Mouse (Mus musculus): ENCODE data around the gene Dgkq.
"Not testable (repeated sequence)": the region's sequence is repeated elsewhere in the genome, so short reads cannot be mapped to it uniquely, and the experiment has no call there.

Dgkq gene

DNA sequence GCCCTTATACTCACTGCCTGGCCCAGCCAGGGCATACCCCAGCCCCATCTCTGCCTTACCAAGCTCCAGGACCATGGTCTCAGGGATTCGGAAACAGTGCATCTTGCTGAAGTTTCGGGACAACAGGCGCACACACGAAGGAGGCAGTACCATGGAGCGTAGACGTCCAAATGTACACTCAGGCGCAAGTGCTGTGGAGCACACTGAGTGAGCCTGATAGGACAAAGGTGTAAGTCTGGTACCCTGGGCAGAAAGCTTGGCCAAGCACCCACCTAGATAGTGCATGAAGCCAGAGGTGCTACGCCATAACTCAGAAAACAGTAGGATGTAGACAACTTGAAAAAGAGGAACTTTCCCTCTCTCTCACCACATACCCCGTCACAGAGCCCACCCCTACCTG, 14.1 kb downstream of the Dgkq start:
- no peak for DNase-seq (ENCODE audit: low read depth, low spot score)

DNA sequence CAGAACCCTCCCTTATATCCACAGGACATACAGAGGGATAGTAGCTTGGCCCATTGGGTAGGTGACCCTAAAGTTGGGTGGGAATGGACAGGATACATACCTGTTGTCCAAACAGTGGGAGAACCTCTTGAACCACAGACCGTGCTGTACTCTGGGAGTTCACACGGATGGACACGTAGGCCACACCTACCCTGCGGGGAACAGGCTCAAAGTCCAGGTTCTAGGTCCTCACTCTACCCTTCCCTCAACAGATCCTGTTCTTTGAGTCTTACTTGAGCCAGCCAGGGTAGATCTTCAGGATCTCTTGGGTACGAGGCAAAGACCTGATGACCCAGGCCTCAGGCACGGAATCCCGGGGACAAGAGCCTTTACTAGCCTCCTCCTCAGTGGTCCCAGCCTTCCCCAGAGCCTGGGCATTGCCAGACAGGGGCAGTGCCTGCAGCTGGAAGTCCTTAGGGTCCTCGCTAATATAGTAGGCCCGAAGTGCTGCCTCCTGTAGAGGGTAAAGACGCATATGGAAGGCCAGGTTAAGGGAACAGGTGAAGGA, 15.0 kb downstream of the Dgkq start:
- no peak for DNase-seq (ENCODE audit: low read depth, low spot score)

DNA sequence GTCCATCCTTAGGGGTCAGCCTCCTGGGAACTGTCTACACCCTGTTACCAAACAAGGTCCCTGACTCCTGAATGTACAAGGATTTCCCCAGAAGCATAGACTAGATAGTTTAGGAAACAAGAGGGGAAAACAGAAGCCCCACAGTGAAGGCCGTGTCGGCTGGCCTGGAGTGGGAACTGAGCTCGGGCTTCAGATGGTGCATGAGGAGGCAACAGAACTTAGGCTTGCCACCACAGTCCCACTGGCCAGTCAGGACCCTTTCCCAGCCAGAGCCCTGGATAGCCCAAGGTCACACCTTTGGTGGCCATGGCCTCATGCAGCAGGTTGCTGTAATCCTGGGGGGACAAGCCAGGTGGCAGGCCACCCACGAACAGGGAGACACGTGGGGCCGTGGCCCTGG, 16.1 kb downstream of the Dgkq start:
- no peak for DNase-seq (ENCODE audit: low read depth, low spot score)

DNA sequence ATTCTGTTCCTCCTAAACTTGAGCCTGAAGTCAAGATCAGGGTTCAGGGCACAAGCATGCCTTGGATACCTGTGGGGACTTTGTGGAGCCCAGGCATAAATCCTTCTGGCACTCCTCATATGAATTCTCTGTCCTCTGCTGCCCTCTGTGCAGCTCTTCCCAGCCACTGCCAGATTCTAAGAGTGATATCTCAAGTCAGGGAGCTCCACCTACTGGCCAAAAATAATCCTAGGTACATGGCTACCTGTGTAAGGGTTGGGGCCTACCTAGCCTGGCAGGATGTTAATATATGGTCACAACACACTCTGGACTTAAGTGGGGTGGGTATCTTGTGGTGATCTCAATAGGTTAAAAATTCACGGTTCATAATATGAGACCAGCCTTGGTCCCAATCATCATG, 17.6 kb downstream of the Dgkq start:
- DNase-seq (ENCODE audit: low read depth, low spot score), result peak; percentile 67

DNA sequence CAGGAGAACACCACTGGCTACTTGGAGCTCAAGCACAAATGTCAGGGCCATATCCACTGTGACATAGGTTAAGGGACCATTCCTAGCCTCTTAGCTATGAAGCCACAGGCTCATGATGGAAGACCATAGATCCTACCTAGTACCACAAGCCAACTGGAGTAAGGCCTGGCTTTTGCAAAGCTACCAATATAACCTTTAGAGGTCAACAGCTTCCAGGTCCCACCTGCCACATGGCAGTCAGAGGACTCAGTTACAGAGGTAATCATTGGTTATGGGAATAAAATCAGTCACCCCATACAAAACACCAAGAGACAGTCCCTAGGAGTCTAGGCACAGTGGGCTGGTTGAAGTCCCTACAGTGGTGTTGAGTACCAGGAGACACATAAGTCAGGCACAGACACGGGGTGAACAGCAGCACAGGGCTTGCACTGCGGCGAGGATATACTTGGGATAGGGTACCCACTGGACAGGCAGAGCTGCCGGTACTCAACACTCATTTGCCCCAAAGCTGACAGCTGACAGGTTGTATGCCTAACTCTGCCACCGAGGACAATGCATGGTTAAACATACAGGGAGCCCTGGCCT, 18.2 kb downstream of the Dgkq start:
- DNase-seq (ENCODE audit: low read depth, low spot score), result no peak

DNA sequence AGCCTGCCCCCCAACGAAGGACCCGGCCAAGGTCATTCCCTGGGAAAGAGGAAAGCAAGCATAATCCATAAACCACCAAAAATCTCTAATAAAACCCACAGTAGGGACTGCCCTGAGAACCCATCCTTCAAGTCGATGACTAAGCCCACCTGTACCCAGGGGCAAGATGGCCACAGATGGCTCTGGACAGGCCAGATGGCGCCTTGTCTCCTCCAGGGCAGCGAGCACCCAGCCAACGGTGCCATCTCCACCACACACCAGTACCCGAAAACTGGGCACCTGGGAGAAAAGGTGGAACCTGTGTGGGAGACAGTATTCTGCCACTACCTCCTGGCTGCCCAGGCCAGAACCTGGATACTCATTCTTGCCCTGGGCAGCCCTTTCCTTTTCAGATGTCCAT, 19.1 kb downstream of the Dgkq start:
- DNase-seq (ENCODE audit: low read depth, low spot score), result no peak

DNA sequence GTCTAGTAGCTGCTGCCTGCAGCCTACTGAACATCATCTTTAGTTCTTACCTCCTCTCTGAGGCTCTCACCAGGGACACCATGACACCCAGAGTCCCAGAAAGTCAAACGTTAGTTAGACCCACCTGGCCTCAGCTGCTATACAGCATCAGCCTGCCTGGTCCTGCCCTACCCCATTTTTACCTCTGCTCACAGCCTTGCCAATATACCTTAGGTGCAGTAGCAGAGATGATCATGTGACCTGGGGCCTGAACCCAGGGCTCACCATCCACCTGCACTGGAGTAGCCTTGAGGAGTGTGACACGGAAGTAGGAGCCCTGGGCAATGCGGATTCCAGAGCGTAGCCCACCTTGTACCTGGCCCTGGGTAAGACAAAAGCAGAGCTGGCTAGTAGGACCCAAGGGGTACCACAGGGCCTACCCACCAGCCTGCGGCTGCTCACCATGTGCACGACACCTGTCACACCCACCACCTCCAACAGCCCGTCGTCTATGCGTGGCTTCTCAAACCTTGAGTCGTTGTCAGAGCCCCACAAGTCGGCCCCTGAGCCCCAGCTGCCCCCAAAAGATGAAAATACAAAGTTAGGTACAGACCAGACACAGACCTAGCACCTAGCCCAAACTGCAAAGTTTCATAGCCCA, 20.4 kb downstream of the Dgkq start:
- DNase-seq (ENCODE audit: low read depth, low spot score), result no peak

DNA sequence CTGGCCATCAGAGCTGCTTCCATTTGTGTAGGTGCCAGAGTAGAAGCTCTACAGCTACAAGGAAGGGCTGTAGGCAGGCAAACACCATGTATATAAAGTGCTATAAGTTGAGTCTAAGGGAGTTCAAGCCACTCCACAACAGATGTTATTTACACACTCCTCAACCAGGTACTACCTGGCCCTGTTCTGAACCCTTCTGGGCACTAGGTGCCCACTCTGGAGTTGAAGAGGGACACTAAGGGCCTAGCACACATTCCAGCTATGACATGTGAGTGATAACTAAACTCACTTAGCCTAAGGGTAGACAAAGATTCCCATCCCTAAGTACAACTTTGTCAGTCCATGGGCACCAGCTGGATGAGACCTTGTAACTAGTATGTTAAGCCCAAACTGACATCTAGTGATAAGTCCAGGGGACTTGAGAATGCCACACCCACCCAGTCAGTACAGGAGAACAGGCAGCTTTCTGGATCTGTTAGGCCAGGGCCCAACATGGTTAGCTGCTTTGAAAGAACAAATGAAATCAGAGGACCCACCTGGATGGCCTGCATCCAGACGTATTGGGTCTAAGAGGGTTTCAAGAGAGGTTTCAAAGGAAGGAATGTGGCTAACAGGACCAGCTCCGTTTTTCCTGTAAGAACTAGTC, 21.5 kb downstream of the Dgkq start:
- DNase-seq (ENCODE audit: low read depth, low spot score), result no peak

DNA sequence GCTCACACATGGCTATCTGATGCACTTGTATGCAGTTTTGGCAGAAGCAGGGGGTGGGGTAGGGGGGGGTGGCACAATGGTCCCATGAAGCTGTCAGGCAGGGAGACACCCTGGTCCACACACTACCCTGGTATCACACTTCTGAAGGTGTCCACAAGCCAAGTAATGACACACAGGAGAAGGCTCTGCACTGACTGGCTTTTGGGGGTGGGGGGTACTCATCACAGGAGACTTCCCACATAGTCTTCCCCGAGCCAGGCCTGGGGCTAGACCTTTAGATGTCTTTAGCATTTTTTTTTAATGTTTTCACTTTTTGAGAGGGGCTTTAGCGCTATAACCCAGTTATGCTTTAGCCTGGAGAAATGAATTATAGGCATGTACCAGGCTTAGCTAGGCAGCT, 22.2 kb downstream of the Dgkq start:
- no peak for DNase-seq (ENCODE audit: low read depth, low spot score)

DNA sequence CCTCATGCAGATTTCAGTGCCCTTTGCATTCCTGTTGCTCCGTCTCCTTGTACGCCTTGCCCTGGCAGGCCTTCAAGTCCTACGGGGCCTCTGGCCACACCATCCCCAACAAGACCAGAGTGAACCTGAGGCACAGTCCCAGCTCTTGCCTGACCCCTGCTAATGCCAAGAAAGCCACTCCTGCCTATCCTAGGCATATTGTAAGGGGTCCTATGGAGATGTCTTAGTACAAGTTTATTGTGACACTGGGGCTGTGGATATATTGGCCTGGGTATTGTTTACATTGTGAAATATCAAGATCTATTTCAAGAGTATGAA, 23.2 kb downstream of the Dgkq start:
- DNase-seq (ENCODE audit: low read depth, low spot score), result no peak

DNA sequence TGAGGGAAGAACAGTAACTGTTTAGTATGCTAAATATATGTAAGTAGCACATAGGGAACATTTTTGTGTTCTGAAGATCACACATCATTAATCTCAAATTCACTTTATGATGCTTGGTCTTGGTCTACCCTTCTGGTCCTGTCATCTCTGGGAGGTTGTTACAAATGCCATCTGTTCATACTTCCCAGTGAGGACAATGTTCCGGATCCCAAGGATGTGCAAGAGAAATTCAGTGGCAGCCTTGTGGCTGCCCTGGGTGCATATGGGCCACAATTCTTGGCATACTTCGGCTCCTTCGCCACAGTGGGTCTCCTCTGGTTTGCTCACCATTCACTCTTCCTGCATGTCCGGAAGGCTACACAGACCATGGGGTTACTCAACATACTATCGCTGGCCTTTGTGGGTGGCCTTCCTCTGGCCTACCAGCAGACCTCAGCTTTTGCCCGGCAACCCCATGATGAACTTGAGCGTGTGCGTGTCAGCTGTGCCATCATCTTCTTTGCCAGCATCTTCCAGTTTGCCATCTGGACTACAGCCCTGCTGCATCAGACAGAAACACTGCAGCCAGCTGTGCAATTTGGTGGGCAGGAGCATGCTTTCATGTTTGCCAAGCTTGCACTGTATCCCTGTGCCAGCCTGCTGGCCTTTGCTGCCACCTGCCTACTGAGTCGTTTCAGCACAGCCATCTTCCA, 23.7 kb downstream of the Dgkq start:
- no peak for DNase-seq (ENCODE audit: low read depth, low spot score)

DNA sequence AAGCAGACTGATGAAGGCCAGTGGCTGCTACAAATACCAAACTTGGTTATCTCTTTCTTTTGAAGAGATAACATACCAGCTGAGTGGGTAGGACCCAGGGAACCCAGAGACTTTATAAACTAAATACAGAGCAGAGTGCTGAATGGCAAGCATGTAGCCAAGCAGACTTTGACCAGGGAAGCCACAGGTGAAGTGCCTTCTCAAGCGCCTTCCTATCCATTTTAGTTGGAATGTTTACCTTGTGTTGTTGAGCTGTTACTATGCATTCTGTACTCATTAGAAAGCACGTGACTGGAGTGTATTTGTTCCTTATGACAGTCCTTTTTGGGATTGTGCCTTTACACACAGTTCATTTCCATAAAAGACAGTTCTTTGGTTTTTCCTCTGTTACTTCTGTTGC, 25.8 kb downstream of the Dgkq start:
- no peak for DNase-seq (ENCODE audit: low read depth, low spot score)

DNA sequence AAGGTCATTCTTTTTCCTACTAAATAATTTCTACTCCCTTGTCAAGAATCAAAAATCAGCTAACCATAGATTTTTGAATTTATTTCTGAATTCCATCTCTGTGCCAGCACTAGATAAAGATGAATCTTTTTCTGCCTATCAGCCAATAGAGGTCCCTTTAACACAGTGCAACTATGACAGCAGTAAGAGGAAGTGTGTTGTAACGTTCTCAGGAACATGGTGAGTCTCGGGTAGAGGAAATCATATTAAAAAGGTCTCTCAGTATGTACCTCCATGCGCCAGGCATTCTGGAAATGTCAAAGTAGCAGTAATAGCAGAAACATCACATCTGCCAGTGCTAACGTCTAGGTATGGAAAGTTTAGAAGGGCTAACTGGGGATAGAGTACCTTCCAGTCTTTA, 33.3 kb downstream of the Dgkq start:
- no peak for DNase-seq (ENCODE audit: low read depth, low spot score)

DNA sequence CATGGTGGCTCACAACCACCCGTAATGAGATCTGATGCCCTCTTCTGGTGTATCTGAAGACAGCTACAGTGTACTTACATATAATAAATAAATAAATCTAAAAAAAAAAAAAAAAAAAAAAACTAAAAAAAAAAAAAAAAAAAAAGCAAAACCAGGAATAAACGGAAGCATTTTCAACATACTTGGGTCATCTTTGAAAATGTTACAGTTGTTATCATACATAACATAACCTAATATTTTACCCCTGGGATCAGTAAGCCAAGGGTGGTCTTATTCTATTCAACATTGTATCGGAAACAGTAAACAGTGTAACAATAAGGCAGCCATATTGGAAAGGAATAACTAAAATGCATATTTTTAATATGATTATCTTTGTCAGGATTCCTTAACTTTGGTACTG, 35.4 kb downstream of the Dgkq start:
- not testable (repeated sequence) for DNase-seq (ENCODE audit: low read depth, low spot score)

DNA sequence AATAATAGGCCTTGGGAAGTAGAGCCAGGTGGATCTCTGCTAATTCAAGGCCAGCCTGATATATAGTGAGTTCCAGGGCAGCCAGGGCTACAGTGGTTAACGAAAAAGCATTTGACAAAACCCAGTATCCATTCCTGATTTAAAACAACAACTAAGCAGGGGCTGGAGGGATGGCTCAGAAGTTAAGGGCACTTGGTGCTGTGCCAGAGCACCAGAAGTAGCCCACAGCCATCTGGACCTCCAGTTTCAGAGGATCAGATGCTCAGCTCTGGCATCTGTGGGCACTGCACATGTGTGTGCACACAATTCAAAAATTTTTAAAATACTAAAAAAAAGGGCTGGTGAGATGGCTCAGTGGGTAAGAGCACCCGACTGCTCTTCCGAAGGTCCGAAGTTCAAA, 35.8 kb downstream of the Dgkq start:
- no peak for DNase-seq (ENCODE audit: low read depth, low spot score)

DNA sequence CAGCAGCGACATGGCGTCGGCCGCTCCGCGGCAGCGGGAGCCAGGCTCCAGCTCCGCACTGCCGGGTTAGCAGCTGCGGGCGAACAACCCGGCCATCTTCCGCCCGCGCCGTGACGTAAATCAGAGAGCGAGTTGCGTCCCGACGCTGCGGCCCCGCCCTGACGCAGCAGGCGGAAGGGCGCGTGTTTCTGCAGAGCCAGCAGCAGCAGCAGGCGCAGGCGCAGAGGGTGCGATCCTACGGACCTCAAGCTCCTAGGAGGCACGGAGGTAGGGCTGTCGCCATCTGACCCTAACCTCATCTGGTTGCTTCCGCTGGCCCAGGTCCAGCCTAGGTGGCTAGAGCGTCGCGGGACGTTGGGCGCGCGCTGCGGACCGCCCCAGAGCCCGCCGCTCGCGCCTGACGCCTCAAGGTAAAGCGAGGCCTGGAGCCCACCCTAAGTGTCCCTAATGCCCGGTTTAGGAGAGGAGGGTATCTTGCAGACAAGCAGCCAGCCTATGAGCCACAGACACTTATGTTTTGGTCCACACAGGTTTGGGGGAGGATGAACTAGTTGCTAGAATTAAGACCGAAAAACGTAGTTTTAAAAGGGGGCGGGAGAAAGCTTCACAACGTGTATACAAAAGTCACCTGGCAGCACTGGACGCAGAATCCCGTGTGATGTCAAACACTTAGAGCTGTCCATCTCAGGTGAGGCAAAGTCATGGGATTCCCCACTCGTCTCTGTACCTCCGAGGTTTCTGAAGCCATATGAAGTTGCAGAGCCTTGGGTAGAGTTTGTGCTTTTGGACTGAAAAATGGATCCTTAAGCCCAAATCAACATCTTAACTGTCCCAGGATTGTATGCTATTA, 39.6 kb downstream of the Dgkq start, which contains the start of the genes Gak and Tmem175:
Gene Gak, minus strand, starts transcription at position 122 of the 850 bp plus-strand sequence.
Gene Tmem175, plus strand, starts transcription at position 137 of the 850 bp plus-strand sequence.
- peak; percentile 98 for DNase-seq (ENCODE audit: low read depth, low spot score)

DNA sequence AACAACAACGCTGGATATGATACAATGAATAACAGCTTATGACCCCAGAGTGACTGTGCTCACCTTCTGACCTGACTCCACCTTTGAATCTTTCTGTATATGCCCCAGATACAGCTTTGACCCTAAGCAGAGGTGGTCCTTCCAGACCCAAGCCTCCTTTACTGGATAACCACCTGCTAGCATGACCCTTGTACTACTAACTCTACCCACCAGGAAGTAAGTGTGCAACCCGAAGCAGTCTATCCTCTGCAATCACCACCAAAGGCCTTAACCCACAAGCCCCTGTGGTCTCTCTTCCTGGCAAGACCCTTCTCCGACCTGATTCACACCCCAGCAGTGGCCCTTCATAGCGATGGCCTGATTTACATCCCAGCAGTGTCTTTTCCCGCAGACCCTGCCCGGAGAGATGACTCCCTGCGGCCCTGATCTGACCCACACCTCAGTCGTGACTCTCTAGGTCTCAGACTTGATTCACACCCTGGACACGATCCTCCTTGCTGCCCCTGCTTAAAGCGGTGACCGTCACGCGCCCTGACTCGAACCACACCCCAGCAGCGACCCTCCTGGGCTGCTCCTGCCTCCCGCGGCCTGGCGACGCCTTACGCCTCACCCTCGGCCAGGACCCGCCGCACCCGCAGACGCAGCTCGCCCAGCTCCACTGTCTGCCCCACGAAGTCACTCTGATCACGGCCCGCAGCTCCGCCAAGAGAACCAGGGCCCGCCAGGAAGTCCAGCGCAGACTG, 40.4 kb downstream of the Dgkq start:
- peak; percentile 36 for DNase-seq (ENCODE audit: low read depth, low spot score)

DNA sequence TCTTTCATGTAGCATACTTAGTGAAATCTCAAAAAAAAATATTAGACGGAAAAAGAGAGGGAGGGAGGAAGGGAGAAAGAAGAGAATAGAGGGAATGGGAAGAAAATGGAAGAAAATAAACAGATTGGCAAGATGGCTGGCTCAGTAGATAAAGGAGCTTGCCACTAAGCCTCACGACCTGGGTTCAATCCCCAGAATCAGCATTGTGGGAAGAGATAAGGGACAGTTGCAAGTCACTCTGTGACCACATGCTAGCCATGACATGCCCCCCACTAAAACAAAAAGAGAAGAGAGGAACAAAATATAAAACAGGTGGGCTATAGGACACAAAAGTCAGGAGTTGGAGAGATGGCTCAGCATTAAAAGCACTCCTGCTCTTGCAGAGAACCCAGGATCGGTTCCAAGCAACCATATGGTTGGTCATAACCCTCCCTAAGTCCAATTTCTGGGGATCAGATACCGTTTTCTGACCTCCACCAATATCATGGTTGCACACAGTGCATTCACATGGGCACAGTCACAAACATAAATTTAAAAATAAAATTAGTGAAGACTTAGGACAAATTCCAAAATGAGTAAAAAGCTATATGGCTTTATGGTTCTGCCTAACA, 43.3 kb downstream of the Dgkq start:
- no peak for DNase-seq (ENCODE audit: low read depth, low spot score)

DNA sequence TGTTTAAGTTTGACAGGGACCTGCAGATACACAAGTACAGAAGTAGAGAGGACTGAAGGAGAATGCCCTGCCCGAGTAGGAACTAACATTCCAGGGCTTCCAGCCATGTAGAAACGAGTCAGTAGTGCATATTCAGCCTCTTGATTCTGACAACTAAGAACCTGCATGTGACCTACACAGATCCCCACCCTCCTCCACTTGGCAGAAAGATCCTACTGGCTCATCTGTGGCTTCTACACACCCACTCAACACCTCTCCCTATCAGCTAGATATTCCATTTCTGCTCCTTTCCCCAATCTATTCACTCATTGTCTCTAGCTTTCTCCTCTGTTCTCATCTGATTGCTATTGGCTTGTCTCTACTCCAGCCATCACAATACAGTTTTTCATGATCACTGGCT, 47.6 kb downstream of the Dgkq start:
- DNase-seq (ENCODE audit: low read depth, low spot score), result no peak

DNA sequence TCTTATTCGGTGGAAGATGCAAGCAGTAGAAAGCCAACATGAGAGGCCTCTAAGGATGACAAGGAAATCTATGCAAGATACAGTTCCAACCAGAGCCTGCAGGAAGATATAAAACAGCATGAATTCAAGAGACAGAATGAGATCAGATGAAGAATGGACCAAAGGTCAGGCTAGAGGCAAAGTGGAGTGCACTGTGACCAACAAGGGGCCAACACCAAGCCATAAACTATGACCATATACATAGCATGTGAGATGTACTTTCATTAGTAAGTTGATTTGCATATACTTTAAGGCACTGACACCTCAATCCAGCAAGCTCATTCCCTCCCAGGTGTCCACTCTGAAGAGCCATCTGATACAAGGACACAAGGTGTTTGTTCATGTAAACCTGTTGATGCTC, 59.0 kb downstream of the Dgkq start:
- DNase-seq (ENCODE audit: low read depth, low spot score), result no peak
